Mouse (Mus musculus) CH12.LX (cell line): ENCODE measurements at regions not wholly inside any gene's neighbourhood (a gene's known extent, or its start where the extent isn't known, plus 50 kb on each side); places are given as distances from the start of the nearest gene placed in this dataset.

Experiments
- DNase-seq: peaks from one replicate; pipeline ENCODE4 v3.0.0-alpha.2; 2013; ENCODE audit errors: extremely low read depth
- H3K27ac ChIP-seq: 2 replicates; pipeline ENCODE4 v1.5.1; 2012; ENCODE audit warnings: low read depth, mild to moderate bottlenecking, control low read depth, moderate library complexity; ENCODE audit not compliant: insufficient read depth
- H3K27me3 ChIP-seq: replicated peaks from 2 replicates; pipeline ENCODE3; 2012; ENCODE audit warnings: inconsistent platforms
- H3K36me3 ChIP-seq, 2 experiments: replicated peaks in 1 of 2; 2 replicates each; pipeline versions ENCODE3 to v1.6.1; 2012; ENCODE audit warnings: inconsistent platforms in 1 of 2, low read length in 1 of 2, mild to moderate bottlenecking in 1 of 2, mixed read lengths in 1 of 2, moderate library complexity in 1 of 2; ENCODE audit not compliant: control insufficient read depth in 1 of 2, insufficient read depth in 1 of 2
- H3K4me1 ChIP-seq, 2 experiments: 2 replicates each; pipeline ENCODE4 v1.6.1; 2012; ENCODE audit warnings: inconsistent platforms in 1 of 2, moderate library complexity in 1 of 2; ENCODE audit not compliant: insufficient read depth in 2 of 2, control insufficient read depth in 1 of 2
- H3K4me2 ChIP-seq: 2 replicates; pipeline ENCODE4 v1.6.1; 2012; ENCODE audit warnings: low read depth, mild to moderate bottlenecking, control low read depth; ENCODE audit not compliant: poor library complexity, insufficient read depth, severe bottlenecking
- H3K4me3 ChIP-seq, 3 experiments: fragments of 150-350 bp in 1 of 3; sonication (generic) in 1 of 3; replicated peaks in 1 of 3; 2 replicates each; pipeline versions ENCODE3 to v1.5.1; 2011 to 2012; ENCODE audit warnings: low read depth in 2 of 3, low read length in 2 of 3, mild to moderate bottlenecking in 2 of 3, moderate library complexity in 2 of 3, control low read depth in 1 of 3, improper control_type of control experiment in 1 of 3, inconsistent platforms in 1 of 3, mixed read lengths in 1 of 3; ENCODE audit not compliant: poor library complexity in 1 of 3
- H3K79me2 ChIP-seq: replicated peaks from 2 replicates; pipeline ENCODE4 v1.6.1; 2012; ENCODE audit warnings: mild to moderate bottlenecking, moderate library complexity; ENCODE audit not compliant: control insufficient read depth, poor library complexity, insufficient read depth, severe bottlenecking; ENCODE audit errors: extremely low read depth
- H3K9ac ChIP-seq: 2 replicates; pipeline ENCODE4 v1.6.1; 2012; ENCODE audit warnings: low read depth, mild to moderate bottlenecking, control low read depth, moderate library complexity; ENCODE audit not compliant: insufficient read depth
- H3K9me3 ChIP-seq: replicated peaks from 2 replicates; pipeline ENCODE3; 2012; ENCODE audit warnings: low read length, inconsistent platforms, mixed read lengths
- CHD2 ChIP-seq: IDR thresholded peaks from 2 replicates; pipeline ENCODE4 v1.6.1; 2011; ENCODE audit warnings: low read length, improper control_type of control experiment
- CTCF ChIP-seq, 2 experiments: IDR thresholded peaks in 1 of 2; conservative IDR thresholded peaks in 1 of 2; 2 replicates each; pipeline ENCODE4 v1.5.1; 2011 to 2012; ENCODE audit warnings: low read depth in 2 of 2, low read length in 2 of 2, improper control_type of control experiment in 1 of 2, inconsistent platforms in 1 of 2, mild to moderate bottlenecking in 1 of 2, moderate library complexity in 1 of 2
- ELF1 ChIP-seq: IDR thresholded peaks from 2 replicates; pipeline ENCODE4 v1.6.1; 2014; ENCODE audit warnings: low read depth, mild to moderate bottlenecking, inconsistent platforms, low read length, improper control_type of control experiment
- EP300 ChIP-seq: IDR thresholded peaks from 2 replicates; pipeline ENCODE4 v1.6.1; 2011; ENCODE audit warnings: low read length, improper control_type of control experiment
- ETS1 ChIP-seq: conservative IDR thresholded peaks from 2 replicates; pipeline ENCODE4 v1.6.1; 2012; ENCODE audit warnings: low read depth, mild to moderate bottlenecking, inconsistent platforms, low read length, improper control_type of control experiment, moderate library complexity
- GABPA ChIP-seq: IDR thresholded peaks from 2 replicates; pipeline ENCODE4 v1.6.1; 2012; ENCODE audit warnings: low read depth, low read length, improper control_type of control experiment, inconsistent platforms; ENCODE audit not compliant: insufficient replicate concordance
- JUND ChIP-seq: conservative IDR thresholded peaks from 2 replicates; pipeline ENCODE4 v1.6.1; 2011; ENCODE audit warnings: low read depth, low read length, improper control_type of control experiment
- KAT2A ChIP-seq: IDR thresholded peaks from 2 replicates; pipeline ENCODE4 v1.6.1; 2012; ENCODE audit warnings: low read length, improper control_type of control experiment, inconsistent platforms; ENCODE audit not compliant: insufficient replicate concordance
- MAX ChIP-seq: IDR thresholded peaks from 2 replicates; pipeline ENCODE4 v1.6.1; 2011; ENCODE audit warnings: low read length, improper control_type of control experiment
- MEF2A ChIP-seq: IDR thresholded peaks from 2 replicates; pipeline ENCODE4 v1.6.1; 2014; ENCODE audit warnings: low read depth, mild to moderate bottlenecking, inconsistent platforms, low read length, improper control_type of control experiment, borderline replicate concordance
- MYC ChIP-seq: IDR thresholded peaks from 2 replicates; pipeline ENCODE4 v1.6.1; 2011; ENCODE audit warnings: low read depth, mild to moderate bottlenecking, improper control_type of control experiment, low read length
- NRF1 ChIP-seq: IDR thresholded peaks from 2 replicates; pipeline ENCODE4 v1.6.1; 2014; ENCODE audit warnings: low read depth, mild to moderate bottlenecking, inconsistent platforms, low read length, improper control_type of control experiment, moderate library complexity
- POLR2A ChIP-seq: IDR thresholded peaks from 2 replicates; pipeline ENCODE4 v1.6.1; 2011; ENCODE audit warnings: low read depth, mild to moderate bottlenecking, improper control_type of control experiment, low read length
- POLR2AphosphoS2 ChIP-seq: IDR thresholded peaks from 2 replicates; pipeline ENCODE4 v1.6.1; 2011; ENCODE audit warnings: low read depth, low read length, improper control_type of control experiment
- RAD21 ChIP-seq: IDR thresholded peaks from 2 replicates; pipeline ENCODE4 v1.6.1; 2011; ENCODE audit warnings: low read depth, mild to moderate bottlenecking, low read length, improper control_type of control experiment, moderate library complexity
- RCOR1 ChIP-seq: conservative IDR thresholded peaks from 2 replicates; pipeline ENCODE4 v1.6.1; 2012; ENCODE audit warnings: low read depth, mild to moderate bottlenecking, inconsistent platforms, low read length, improper control_type of control experiment
- SIN3A ChIP-seq: IDR thresholded peaks from 2 replicates; pipeline ENCODE4 v1.6.1; 2012; ENCODE audit warnings: low read length, improper control_type of control experiment, inconsistent platforms
- TCF12 ChIP-seq: IDR thresholded peaks from 2 replicates; pipeline ENCODE4 v1.6.1; 2014; ENCODE audit warnings: low read depth, mild to moderate bottlenecking, inconsistent platforms, low read length, improper control_type of control experiment
- UBTF ChIP-seq: IDR thresholded peaks from 2 replicates; pipeline ENCODE4 v1.6.1; 2012; ENCODE audit warnings: low read depth, mild to moderate bottlenecking, inconsistent platforms, low read length, improper control_type of control experiment, moderate library complexity
- USF1 ChIP-seq: IDR thresholded peaks from 2 replicates; pipeline ENCODE4 v1.6.1; 2014; ENCODE audit warnings: low read depth, mild to moderate bottlenecking, inconsistent platforms, low read length, improper control_type of control experiment
- USF2 ChIP-seq: conservative IDR thresholded peaks from 2 replicates; pipeline ENCODE4 v1.6.1; 2011; ENCODE audit warnings: low read depth, low read length, improper control_type of control experiment
- ZC3H11A ChIP-seq: IDR thresholded peaks from 2 replicates; pipeline ENCODE4 v1.6.1; 2012; ENCODE audit warnings: low read depth, mild to moderate bottlenecking, inconsistent platforms, low read length, improper control_type of control experiment
- dilution Hi-C: fragments of 300-500 bp; cut with MboI; formaldehyde crosslinking; loops from 2 replicates; pipeline ENCODE4 v1.14.3; 2020; ENCODE audit warnings: low sequenced_read_pairs; ENCODE audit not compliant: extremely low pct_unique_long_range_greater_than_20kb, extremely low pct_ligation_motif_present
- in situ Hi-C: fragments of 300-500 bp; cut with MboI; formaldehyde crosslinking; loops from 3 replicates; pipeline ENCODE4 v1.14.3; 2019; ENCODE audit warnings: low sequenced_read_pairs, low pct_ligation_motif_present, low pct_unique_long_range_greater_than_20kb, mixed read lengths

DNA sequence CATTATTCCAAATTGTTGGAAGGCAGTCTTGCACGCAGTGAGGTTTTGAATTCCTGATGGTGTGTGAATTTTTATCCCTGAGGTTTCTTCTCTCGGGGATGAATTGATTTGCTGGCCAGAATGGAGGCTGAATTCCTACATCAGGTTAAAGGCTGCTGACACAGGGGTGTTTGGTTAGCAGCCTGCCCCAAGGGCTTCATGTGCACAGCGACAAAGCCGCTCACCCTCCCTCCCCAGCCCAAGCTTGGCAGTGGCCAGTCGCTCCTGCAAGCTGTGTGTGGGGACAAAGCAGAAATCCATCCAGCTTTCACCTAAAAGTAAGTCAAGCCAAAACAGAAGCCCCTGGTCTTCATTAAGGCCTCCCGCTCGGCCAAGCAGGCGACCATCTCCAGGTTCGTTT is 151.4 kb upstream of the Eomes start:
- TF ChIP-seq UBTF (no peak), RAD21 (no peak), GABPA (no peak), RCOR1 (no peak), CHD2 (no peak), SIN3A (no peak), ZC3H11A (no peak), KAT2A (no peak), USF2 (no peak), MAX (no peak), POLR2A (no peak), TCF12 (no peak), NRF1 (no peak), CTCF (conservative IDR thresholded peaks at IDR 0.05 in 1 of 2, IDR thresholded peaks at IDR 0.05 in 1 of 2; ENCODE audit: low read depth in 2 of 2, low read length in 2 of 2) (no peak), ETS1 (no peak)
- no peak overlapping the region for H3K9ac ChIP-seq
- no peaks in the 10 kb centered on the region for H3K9me3 ChIP-seq
- peaks cover 3 to 4% of the 10 kb centered on the region in 2 experiments; a peak in 2 of 4 replicates for H3K4me1 ChIP-seq
- dilution Hi-C loops (no loop called here), in situ Hi-C loops (no loop called here)
- H3K79me2 ChIP-seq: no peaks in the 10 kb centered on the region
- no peak overlapping the region for H3K4me2 ChIP-seq
- DNase-seq: no peak
- H3K36me3 ChIP-seq: no peaks in the 10 kb centered on the region
- no peak overlapping the region for H3K4me3 ChIP-seq
- no peak overlapping the region for H3K27ac ChIP-seq
- H3K27me3 ChIP-seq: no peaks in the 10 kb centered on the region

DNA sequence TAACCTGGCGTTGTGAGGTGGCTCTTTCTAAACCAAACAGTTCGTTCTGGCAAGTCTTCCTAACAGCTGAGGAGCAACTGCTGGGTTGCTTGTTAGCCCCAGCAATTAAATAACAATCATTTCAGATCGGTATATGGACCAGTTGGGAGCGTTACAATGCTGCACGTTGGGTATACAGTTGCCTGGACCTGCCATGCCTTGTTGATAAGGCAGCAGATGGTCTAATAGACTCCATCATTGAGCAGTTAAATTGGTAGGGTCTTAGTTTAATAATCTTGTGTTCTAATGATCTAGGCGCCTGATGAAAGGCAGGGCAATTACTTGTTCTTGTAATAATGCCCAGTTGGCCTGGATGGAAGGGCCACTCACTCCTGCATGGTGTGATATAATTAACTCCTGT is 150.1 kb upstream of the Eomes start:
- TF ChIP-seq KAT2A (no peak), POLR2AphosphoS2 (no peak), CTCF (conservative IDR thresholded peaks at IDR 0.05 in 1 of 2, IDR thresholded peaks at IDR 0.05 in 1 of 2; ENCODE audit: low read depth in 2 of 2, low read length in 2 of 2) (no peak), CHD2 (no peak), USF1 (no peak), MAX (no peak), TCF12 (no peak), POLR2A (no peak), NRF1 (no peak), MEF2A (no peak), ETS1 (no peak), SIN3A (no peak), EP300 (no peak), MYC (no peak), JUND (no peak), ELF1 (no peak)
- no peak for DNase-seq
- Histone ChIP-seq H3K4me3 (no peak overlapping the region), H3K27me3 (no peaks in the 10 kb centered on the region), H3K9me3 (no peaks in the 10 kb centered on the region), H3K79me2 (no peaks in the 10 kb centered on the region), H3K36me3 (no peaks in the 10 kb centered on the region), H3K27ac (no peak overlapping the region), H3K9ac (no peak overlapping the region), H3K4me1 (peaks cover 3 to 4% of the 10 kb centered on the region in 2 experiments; a peak in 2 of 4 replicates), H3K4me2 (no peak overlapping the region)
- dilution Hi-C loops (no loop called here), in situ Hi-C loops (no loop called here)
